Mouse (Mus musculus) embryonic facial prominence, embryonic 12.5 days (tissue): ENCODE data around the gene Adamtsl1. TPM values are rescaled to one million over a fixed set of nuclear protein-coding genes. Genes with fewer than 3 reads are reported as not detected.

Experiments used
- ATAC-seq: fragments of 200-750 bp; cut with Nextera tagmentation; 2 replicates; pipeline ENCODE4 v1.8.0; 2017; ENCODE audit not compliant: insufficient number of reproducible peaks, insufficient read depth, low FRiP score, low TSS enrichment
- H3K27ac ChIP-seq: fragments of 300-500 bp; sonication (generic); 2 replicates; pipeline ENCODE4 v1.5.1; 2016; ENCODE audit warnings: mild to moderate bottlenecking
- H3K27me3 ChIP-seq: fragments of 300-500 bp; sonication (generic); 2 replicates; pipeline ENCODE4 v1.6.1; 2016; ENCODE audit warnings: mild to moderate bottlenecking, moderate library complexity
- H3K36me3 ChIP-seq: fragments of 300-500 bp; sonication (generic); 2 replicates; pipeline ENCODE4 v1.6.1; 2016; ENCODE audit warnings: mild to moderate bottlenecking
- H3K4me1 ChIP-seq: fragments of 300-500 bp; sonication (generic); 2 replicates; pipeline ENCODE4 v1.6.1; 2016
- H3K4me2 ChIP-seq: fragments of 300-500 bp; sonication (generic); replicated peaks from 2 replicates; pipeline ENCODE4 v1.6.1; 2016; ENCODE audit warnings: mild to moderate bottlenecking, moderate library complexity
- H3K4me3 ChIP-seq: fragments of 300-500 bp; sonication (generic); 2 replicates; pipeline ENCODE4 v1.5.1; 2016; ENCODE audit warnings: mild to moderate bottlenecking
- H3K9ac ChIP-seq: fragments of 300-500 bp; sonication (generic); 2 replicates; pipeline ENCODE4 v1.6.1; 2016; ENCODE audit warnings: mild to moderate bottlenecking, moderate library complexity
- H3K9me3 ChIP-seq: fragments of 300-500 bp; sonication (generic); 2 replicates; pipeline ENCODE4 v1.6.1; 2016; ENCODE audit warnings: mild to moderate bottlenecking, moderate library complexity
- whole genome bisulfite sequencing: fragments of 180-500 bp; shearing (Covaris S2); methylation state at CpG from one replicate; pipeline ENCODE4 v1.1.7; 2016; 5-methylcytosine and 5-hydroxymethylcytosine counted together
- polyA plus RNA-seq: library from polyadenylated mRNA; unstranded; fragments of >200 nt; fragmentation: Nextera tagmentation; extraction: Ambion mirVana; gene quantifications from 2 replicates; pipeline ENCODE4 v1.2.1, GENCODE M21; 2016

Adamtsl1 gene
- polyA plus RNA-seq, 1 experiment from 2014 or later: 38.3 TPM

- ATAC-seq: no peak
- H3K4me1 ChIP-seq: no peaks in the 10 kb centered on the region; the same call in 1 of the 2 replicates
- no peak overlapping the region for H3K4me2 ChIP-seq
- H3K9ac ChIP-seq: no peak overlapping the region
- H3K9me3 ChIP-seq: no peaks in the 10 kb centered on the region
- H3K4me3 ChIP-seq: no peak overlapping the region
- WGBS: 62% methylated on average over 6 of the region's 6 CpGs
- no peaks in the 10 kb centered on the region for H3K36me3 ChIP-seq
- no peak overlapping the region for H3K27ac ChIP-seq
- no peaks in the 10 kb centered on the region for H3K27me3 ChIP-seq
Measured at GRCm38 (mm10) chr4:86395636-86396035, 881.7 kb downstream of the Adamtsl1 start.

- Histone ChIP-seq H3K9me3 (no peaks in the 10 kb centered on the region), H3K4me1 (no peaks in the 10 kb centered on the region; the same call in 1 of the 2 replicates), H3K36me3 (no peaks in the 10 kb centered on the region), H3K27me3 (no peaks in the 10 kb centered on the region), H3K27ac (no peak overlapping the region), H3K4me2 (no peak overlapping the region), H3K4me3 (no peak overlapping the region), H3K9ac (no peak overlapping the region)
- WGBS: 78% methylated on average over 7 of the region's 7 CpGs
- ATAC-seq: no peak
Measured at GRCm38 (mm10) chr4:86396672-86397288, 882.8 kb downstream of the Adamtsl1 start.

GRCm38 (mm10) chr4:86397470-86397869 lies 883.5 kb downstream of the Adamtsl1 start:
- no peaks in the 10 kb centered on the region for H3K36me3 ChIP-seq
- H3K9me3 ChIP-seq: no peaks in the 10 kb centered on the region
- H3K9ac ChIP-seq: no peak overlapping the region
- no peaks in the 10 kb centered on the region for H3K27me3 ChIP-seq
- no peak overlapping the region for H3K4me2 ChIP-seq
- no peak overlapping the region for H3K27ac ChIP-seq
- H3K4me1 ChIP-seq: no peaks in the 10 kb centered on the region; the same call in 1 of the 2 replicates
- ATAC-seq: no peak
- WGBS: 90% methylated on average over 2 of the region's 2 CpGs
- H3K4me3 ChIP-seq: no peak overlapping the region

GRCm38 (mm10) chr4:86401116-86401515 lies 887.1 kb downstream of the Adamtsl1 start:
- Histone ChIP-seq H3K9me3 (no peaks in the 10 kb centered on the region), H3K4me3 (no peak overlapping the region), H3K27ac (no peak overlapping the region), H3K27me3 (no peaks in the 10 kb centered on the region), H3K9ac (no peak overlapping the region), H3K4me1 (peaks cover 1% of the 10 kb centered on the region), H3K4me2 (no peak overlapping the region), H3K36me3 (no peaks in the 10 kb centered on the region)
- whole genome bisulfite sequencing: 79% methylated on average over 3 of the region's 3 CpGs
- ATAC-seq: no peak

GRCm38 (mm10) chr4:86406501-86407199 lies 892.7 kb downstream of the Adamtsl1 start:
- H3K4me3 ChIP-seq: no peak overlapping the region
- ATAC-seq: no peak
- 37% methylated on average over 7 of the region's 7 CpGs for WGBS
- H3K4me2 ChIP-seq: no peak overlapping the region
- no peak overlapping the region for H3K9ac ChIP-seq
- H3K4me1 ChIP-seq: peaks cover 23% of the 10 kb centered on the region
- peak overlapping the region; percentile 52 for H3K27ac ChIP-seq
- no peaks in the 10 kb centered on the region for H3K27me3 ChIP-seq
- no peaks in the 10 kb centered on the region for H3K9me3 ChIP-seq
- H3K36me3 ChIP-seq: no peaks in the 10 kb centered on the region

GRCm38 (mm10) chr4:86407200-86407527 lies 893.2 kb downstream of the Adamtsl1 start:
- ATAC-seq: no peak
- Histone ChIP-seq H3K9me3 (no peaks in the 10 kb centered on the region), H3K4me1 (peaks cover 23% of the 10 kb centered on the region), H3K27me3 (no peaks in the 10 kb centered on the region), H3K27ac (peak overlapping the region; percentile 52), H3K36me3 (no peaks in the 10 kb centered on the region), H3K9ac (no peak overlapping the region), H3K4me3 (no peak overlapping the region), H3K4me2 (no peak overlapping the region)
- 52% methylated on average over 3 of the region's 3 CpGs for WGBS

GRCm38 (mm10) chr4:86408421-86408820 lies 894.4 kb downstream of the Adamtsl1 start:
- H3K4me1 ChIP-seq: peaks cover 23% of the 10 kb centered on the region
- no peak for ATAC-seq
- no peak overlapping the region for H3K27ac ChIP-seq
- no peak overlapping the region for H3K9ac ChIP-seq
- H3K4me2 ChIP-seq: no peak overlapping the region
- no peaks in the 10 kb centered on the region for H3K36me3 ChIP-seq
- 74% methylated on average over 9 of the region's 9 CpGs for WGBS
- H3K4me3 ChIP-seq: no peak overlapping the region
- H3K9me3 ChIP-seq: no peaks in the 10 kb centered on the region
- no peaks in the 10 kb centered on the region for H3K27me3 ChIP-seq

GRCm38 (mm10) chr4:86410946-86411345 lies 897.0 kb downstream of the Adamtsl1 start:
- ATAC-seq: no peak
- H3K27ac ChIP-seq: no peak overlapping the region
- H3K4me1 ChIP-seq: peaks cover 26% of the 10 kb centered on the region
- WGBS: 89% methylated on average over 3 of the region's 3 CpGs
- no peak overlapping the region for H3K4me2 ChIP-seq
- no peaks in the 10 kb centered on the region for H3K36me3 ChIP-seq
- no peak overlapping the region for H3K4me3 ChIP-seq
- no peaks in the 10 kb centered on the region for H3K27me3 ChIP-seq
- no peak overlapping the region for H3K9ac ChIP-seq
- no peaks in the 10 kb centered on the region for H3K9me3 ChIP-seq

GRCm38 (mm10) chr4:86413388-86413787 lies 899.4 kb downstream of the Adamtsl1 start:
- H3K27ac ChIP-seq: no peak overlapping the region
- H3K4me2 ChIP-seq: no peak overlapping the region
- no peak overlapping the region for H3K4me3 ChIP-seq
- H3K9ac ChIP-seq: no peak overlapping the region
- no peaks in the 10 kb centered on the region for H3K9me3 ChIP-seq
- H3K27me3 ChIP-seq: no peaks in the 10 kb centered on the region
- 55% methylated on average over 3 of the region's 3 CpGs for WGBS
- ATAC-seq: no peak
- peaks cover 15% of the 10 kb centered on the region; the same call in 1 of the 2 replicates for H3K4me1 ChIP-seq
- H3K36me3 ChIP-seq: no peaks in the 10 kb centered on the region

- Histone ChIP-seq H3K27ac (peak overlapping the region; percentile 51), H3K9me3 (no peaks in the 10 kb centered on the region)
- ATAC-seq: no peak
Measured at GRCm38 (mm10) chr4:86416401-86417025, 902.5 kb downstream of the Adamtsl1 start.

GRCm38 (mm10) chr4:86422586-86422985 lies 908.6 kb downstream of the Adamtsl1 start:
- no peak overlapping the region for H3K4me2 ChIP-seq
- WGBS: 59% methylated on average over 6 of the region's 6 CpGs
- H3K9ac ChIP-seq: no peak overlapping the region
- H3K36me3 ChIP-seq: peaks cover 9% of the 10 kb centered on the region; the same call in 1 of the 2 replicates
- H3K4me1 ChIP-seq: 0 out of 2 replicates have a peak, but pooled peaks cover 10% of the 10 kb centered on the region
- no peak overlapping the region for H3K4me3 ChIP-seq
- no peak overlapping the region for H3K27ac ChIP-seq
- H3K27me3 ChIP-seq: no peaks in the 10 kb centered on the region
- no peak for ATAC-seq
- H3K9me3 ChIP-seq: no peaks in the 10 kb centered on the region

More at GRCm38 (mm10) chr4:86416401-86417025, 902.5 kb downstream of the Adamtsl1 start:
- H3K4me2 ChIP-seq: no peak overlapping the region
- no peak overlapping the region for H3K4me3 ChIP-seq
- H3K36me3 ChIP-seq: no peaks in the 10 kb centered on the region
- H3K27me3 ChIP-seq: no peaks in the 10 kb centered on the region
- 35% methylated on average over 15 of the region's 15 CpGs for WGBS
- H3K4me1 ChIP-seq: peaks cover 15% of the 10 kb centered on the region; the same call in 1 of the 2 replicates
- H3K9ac ChIP-seq: no peak overlapping the region

- Histone ChIP-seq H3K4me3 (no peak overlapping the region), H3K9me3 (no peaks in the 10 kb centered on the region), H3K36me3 (peaks cover 9% of the 10 kb centered on the region; the same call in 1 of the 2 replicates), H3K4me1 (0 out of 2 replicates have a peak, but pooled peaks cover 10% of the 10 kb centered on the region), H3K9ac (no peak overlapping the region), H3K4me2 (no peak overlapping the region), H3K27me3 (no peaks in the 10 kb centered on the region), H3K27ac (no peak overlapping the region)
- 78% methylated on average over 7 of the region's 7 CpGs for WGBS
- ATAC-seq: no peak
Measured at GRCm38 (mm10) chr4:86425581-86425980, 911.6 kb downstream of the Adamtsl1 start.
